Mouse (Mus musculus) heart, adult 2 months (tissue): ENCODE results near the gene Fgfr2.

Source experiments
- CTCF ChIP-seq: fragments of 200-600 bp; IDR thresholded peaks from 2 replicates; pipeline ENCODE4 v1.8.1; 2022; ENCODE audit warnings: antibody characterized with exemption, mild to moderate bottlenecking, moderate library complexity
- POLR2A ChIP-seq: fragments of 200-500 bp; IDR thresholded peaks from 2 replicates; pipeline ENCODE4 v1.6.1; 2011; ENCODE audit warnings: mild to moderate bottlenecking, low read depth, low read length, control low read depth; ENCODE audit not compliant: insufficient read depth

DNA sequence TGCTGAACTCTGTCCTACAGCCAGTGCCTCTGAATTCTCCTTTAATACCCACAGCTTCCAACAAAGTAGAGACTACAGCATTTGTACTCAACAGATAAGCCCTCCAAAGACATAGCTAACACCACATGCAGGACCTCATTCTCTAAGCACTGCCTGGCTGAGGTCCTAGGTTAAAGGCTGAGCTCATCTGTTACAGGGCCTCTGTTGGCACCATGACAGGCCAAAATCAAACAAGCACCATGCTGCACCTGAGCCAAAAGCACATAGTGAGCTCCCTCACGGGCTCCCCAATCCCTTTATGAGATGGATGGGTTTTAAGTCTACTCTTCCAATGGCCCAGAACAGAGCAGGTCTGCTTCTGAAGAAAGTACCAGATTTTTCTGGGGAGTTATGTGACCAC lies 1865.8 kb downstream of the Fgfr2 start:
- TF ChIP-seq CTCF (no peak), POLR2A (no peak)
